Mouse (Mus musculus) limb, embryonic 12.5 days (tissue): ENCODE data around the gene Ppm1l. TPM values are rescaled to one million over a fixed set of nuclear protein-coding genes. Genes with fewer than 3 reads are reported as not detected.

Experiments
- ATAC-seq: fragments of 200-750 bp; cut with Nextera tagmentation; 2 replicates; pipeline ENCODE4 v1.8.0; 2017; ENCODE audit warnings: low read depth, moderate TSS enrichment; ENCODE audit not compliant: insufficient number of reproducible peaks, insufficient read depth, low FRiP score, low TSS enrichment
- H3K27ac ChIP-seq: fragments of 300-500 bp; sonication (generic); 2 replicates; pipeline ENCODE4 v1.5.1; 2016; ENCODE audit warnings: mild to moderate bottlenecking, moderate library complexity
- H3K27me3 ChIP-seq: fragments of 300-500 bp; sonication (generic); 2 replicates; pipeline ENCODE4 v1.6.1; 2016; ENCODE audit warnings: mild to moderate bottlenecking, moderate library complexity
- H3K36me3 ChIP-seq: fragments of 300-500 bp; sonication (generic); 2 replicates; pipeline ENCODE4 v1.6.1; 2016; ENCODE audit warnings: mild to moderate bottlenecking, moderate library complexity
- H3K4me1 ChIP-seq: fragments of 300-500 bp; sonication (generic); replicated peaks from 2 replicates; pipeline ENCODE4 v1.6.1; 2016
- H3K4me2 ChIP-seq: fragments of 300-500 bp; sonication (generic); 2 replicates; pipeline ENCODE4 v1.6.1; 2016; ENCODE audit warnings: mild to moderate bottlenecking, moderate library complexity
- H3K4me3 ChIP-seq: fragments of 300-500 bp; sonication (generic); replicated peaks from 2 replicates; pipeline ENCODE4 v1.5.1; 2016; ENCODE audit warnings: mild to moderate bottlenecking
- H3K9ac ChIP-seq: fragments of 300-500 bp; sonication (generic); replicated peaks from 2 replicates; pipeline ENCODE4 v1.6.1; 2016; ENCODE audit warnings: mild to moderate bottlenecking, moderate library complexity
- H3K9me3 ChIP-seq: fragments of 300-500 bp; sonication (generic); 2 replicates; pipeline ENCODE4 v1.6.1; 2016; ENCODE audit warnings: mild to moderate bottlenecking, moderate library complexity
- WGBS: fragments of 180-500 bp; shearing (Covaris S2); methylation state at CpG from one replicate; pipeline ENCODE4 v1.1.7; 2016; 5-methylcytosine and 5-hydroxymethylcytosine counted together
- polyA plus RNA-seq: library from polyadenylated mRNA; unstranded; fragments of >200 nt; fragmentation: Nextera tagmentation; extraction: Ambion mirVana; gene quantifications from 2 replicates; pipeline ENCODE4 v1.2.1, GENCODE M21; 2016

Gene Ppm1l
- polyA plus RNA-seq, 1 experiment from 2014 or later: 16.6 TPM

- Histone ChIP-seq H3K27me3 (no peaks in the 10 kb centered on the region), H3K9me3 (0 out of 2 replicates have a peak, but pooled peaks cover 6% of the 10 kb centered on the region), H3K4me1 (peaks cover 35% of the 10 kb centered on the region), H3K4me3 (no peak overlapping the region), H3K4me2 (no peak overlapping the region), H3K9ac (no peak overlapping the region), H3K36me3 (no peaks in the 10 kb centered on the region), H3K27ac (0 out of 2 replicates have a peak overlapping the region, but pooled peaks have one; percentile 62)
- 73% methylated on average over 5 of the region's 5 CpGs for WGBS
- no peak for ATAC-seq
These were observed 40.1 kb downstream of the Ppm1l start for GRCm38 (mm10) chr3:69356781-69357180.

- Histone ChIP-seq H3K36me3 (no peaks in the 10 kb centered on the region), H3K27ac (peak overlapping the region; percentile 89), H3K9me3 (0 out of 2 replicates have a peak, but pooled peaks cover 6% of the 10 kb centered on the region), H3K27me3 (no peaks in the 10 kb centered on the region), H3K4me3 (no peak overlapping the region), H3K4me2 (peak overlapping the region; percentile 35), H3K9ac (no peak overlapping the region), H3K4me1 (peaks cover 45% of the 10 kb centered on the region)
- ATAC-seq: peak; percentile 40; the same call in 1 of the 2 replicates
- WGBS: 33% methylated on average over 12 of the region's 12 CpGs
These were observed 41.4 kb downstream of the Ppm1l start for GRCm38 (mm10) chr3:69357897-69358619.

GRCm38 (mm10) chr3:69358620-69358964 is 41.9 kb downstream of the Ppm1l start:
- 80% methylated on average over 8 of the region's 8 CpGs for whole genome bisulfite sequencing
- Histone ChIP-seq H3K27ac (peak overlapping the region; percentile 89), H3K4me1 (peaks cover 47% of the 10 kb centered on the region), H3K27me3 (no peaks in the 10 kb centered on the region), H3K4me3 (no peak overlapping the region), H3K4me2 (peak overlapping the region; percentile 35; the same call in 1 of the 2 replicates), H3K9ac (no peak overlapping the region), H3K9me3 (0 out of 2 replicates have a peak, but pooled peaks cover 6% of the 10 kb centered on the region), H3K36me3 (no peaks in the 10 kb centered on the region)
- peak; percentile 46; the same call in 1 of the 2 replicates for ATAC-seq

GRCm38 (mm10) chr3:69360263-69360895 is 43.7 kb downstream of the Ppm1l start:
- no peak overlapping the region for H3K4me3 ChIP-seq
- no peaks in the 10 kb centered on the region for H3K27me3 ChIP-seq
- H3K36me3 ChIP-seq: no peaks in the 10 kb centered on the region
- no peak overlapping the region for H3K27ac ChIP-seq
- no peak for ATAC-seq
- 55% methylated on average over 4 of the region's 4 CpGs for WGBS
- peaks cover 62% of the 10 kb centered on the region for H3K4me1 ChIP-seq
- no peak overlapping the region for H3K9ac ChIP-seq
- no peak overlapping the region for H3K4me2 ChIP-seq
- H3K9me3 ChIP-seq: 0 out of 2 replicates have a peak, but pooled peaks cover 6% of the 10 kb centered on the region

GRCm38 (mm10) chr3:69361487-69362349 is 45.1 kb downstream of the Ppm1l start:
- no peaks in the 10 kb centered on the region for H3K27me3 ChIP-seq
- WGBS: 85% methylated on average over 11 of the region's 13 CpGs
- no peak overlapping the region for H3K4me3 ChIP-seq
- ATAC-seq: no peak
- H3K9me3 ChIP-seq: 0 out of 2 replicates have a peak, but pooled peaks cover 6% of the 10 kb centered on the region
- no peak overlapping the region for H3K9ac ChIP-seq
- no peak overlapping the region for H3K27ac ChIP-seq
- no peak overlapping the region for H3K4me2 ChIP-seq
- H3K36me3 ChIP-seq: no peaks in the 10 kb centered on the region
- peaks cover 53% of the 10 kb centered on the region for H3K4me1 ChIP-seq

GRCm38 (mm10) chr3:69362350-69362790 is 45.7 kb downstream of the Ppm1l start:
- Histone ChIP-seq H3K9me3 (0 out of 2 replicates have a peak, but pooled peaks cover 6% of the 10 kb centered on the region), H3K4me2 (no peak overlapping the region), H3K9ac (no peak overlapping the region), H3K36me3 (no peaks in the 10 kb centered on the region), H3K4me1 (peaks cover 51% of the 10 kb centered on the region), H3K27me3 (no peaks in the 10 kb centered on the region), H3K27ac (no peak overlapping the region), H3K4me3 (no peak overlapping the region)
- ATAC-seq: no peak
- 80% methylated on average over 5 of the region's 5 CpGs for WGBS

GRCm38 (mm10) chr3:69362906-69363305 is 46.2 kb downstream of the Ppm1l start:
- H3K9me3 ChIP-seq: 0 out of 2 replicates have a peak, but pooled peaks cover 6% of the 10 kb centered on the region
- no peak overlapping the region for H3K4me3 ChIP-seq
- no peak overlapping the region for H3K4me2 ChIP-seq
- no peaks in the 10 kb centered on the region for H3K36me3 ChIP-seq
- H3K4me1 ChIP-seq: peaks cover 46% of the 10 kb centered on the region
- no peak overlapping the region for H3K27ac ChIP-seq
- no peak for ATAC-seq
- H3K27me3 ChIP-seq: no peaks in the 10 kb centered on the region
- WGBS: 72% methylated on average over 4 of the region's 4 CpGs
- H3K9ac ChIP-seq: no peak overlapping the region

GRCm38 (mm10) chr3:69364151-69364550 is 47.5 kb downstream of the Ppm1l start:
- H3K4me3 ChIP-seq: no peak overlapping the region
- 77% methylated on average over 6 of the region's 6 CpGs for WGBS
- no peak overlapping the region for H3K9ac ChIP-seq
- no peak overlapping the region for H3K4me2 ChIP-seq
- H3K36me3 ChIP-seq: no peaks in the 10 kb centered on the region
- H3K27ac ChIP-seq: no peak overlapping the region
- 0 out of 2 replicates have a peak, but pooled peaks cover 6% of the 10 kb centered on the region for H3K9me3 ChIP-seq
- ATAC-seq: no peak
- H3K27me3 ChIP-seq: no peaks in the 10 kb centered on the region
- peaks cover 34% of the 10 kb centered on the region for H3K4me1 ChIP-seq

GRCm38 (mm10) chr3:69367916-69368315 is 51.3 kb downstream of the Ppm1l start:
- Histone ChIP-seq H3K9ac (no peak overlapping the region), H3K4me1 (peaks cover 25% of the 10 kb centered on the region), H3K27me3 (no peaks in the 10 kb centered on the region), H3K36me3 (no peaks in the 10 kb centered on the region), H3K4me3 (no peak overlapping the region), H3K27ac (no peak overlapping the region), H3K4me2 (no peak overlapping the region), H3K9me3 (0 out of 2 replicates have a peak, but pooled peaks cover 3% of the 10 kb centered on the region)
- ATAC-seq: no peak
- 90% methylated on average over 9 of the region's 9 CpGs for WGBS

- Histone ChIP-seq H3K9me3 (0 out of 2 replicates have a peak, but pooled peaks cover 4% of the 10 kb centered on the region), H3K36me3 (no peaks in the 10 kb centered on the region), H3K9ac (no peak overlapping the region), H3K27me3 (no peaks in the 10 kb centered on the region), H3K4me3 (no peak overlapping the region), H3K4me2 (no peak overlapping the region), H3K27ac (no peak overlapping the region), H3K4me1 (no peaks in the 10 kb centered on the region)
- no peak for ATAC-seq
- 81% methylated on average over 3 of the region's 3 CpGs for WGBS
These were observed 56.1 kb downstream of the Ppm1l start for GRCm38 (mm10) chr3:69372731-69373130.
